Mouse (Mus musculus) testis, adult 2 months (tissue): Measurements from ENCODE around the gene Foxp1. TPM values are rescaled to one million over a fixed set of nuclear protein-coding genes. Genes with fewer than 3 reads are reported as not detected.

ENCODE experiments used
- H3K27ac ChIP-seq: fragments of 200-500 bp; 2 replicates; pipeline ENCODE4 v1.5.1; 2012; ENCODE audit warnings: low read depth, low read length; ENCODE audit not compliant: control insufficient read depth, insufficient read depth
- H3K27me3 ChIP-seq: fragments of 200-500 bp; 2 replicates; pipeline ENCODE4 v1.6.1; 2012; ENCODE audit warnings: mild to moderate bottlenecking, low read length, moderate library complexity; ENCODE audit not compliant: control insufficient read depth, insufficient read depth
- H3K36me3 ChIP-seq: fragments of 200-500 bp; 2 replicates; pipeline ENCODE4 v1.6.1; 2012; ENCODE audit warnings: mild to moderate bottlenecking, low read length; ENCODE audit not compliant: control insufficient read depth, insufficient read depth
- H3K4me1 ChIP-seq: fragments of 200-500 bp; 2 replicates; pipeline ENCODE4 v1.6.1; 2012; ENCODE audit warnings: low read length; ENCODE audit not compliant: control insufficient read depth, insufficient read depth
- H3K4me3 ChIP-seq: fragments of 200-500 bp; 2 replicates; pipeline ENCODE4 v1.5.1; 2012; ENCODE audit warnings: low read depth, mild to moderate bottlenecking, low read length, moderate library complexity, mixed read lengths; ENCODE audit not compliant: control insufficient read depth
- CTCF ChIP-seq: fragments of 200-500 bp; IDR thresholded peaks from 2 replicates; pipeline ENCODE4 v1.5.1; 2012; ENCODE audit warnings: low read depth, mild to moderate bottlenecking, inconsistent platforms, low read length, moderate library complexity; ENCODE audit not compliant: control insufficient read depth, insufficient read depth, insufficient replicate concordance
- POLR2A ChIP-seq: fragments of 200-500 bp; IDR thresholded peaks from 2 replicates; pipeline ENCODE4 v1.6.1; 2012; ENCODE audit warnings: low read depth, mild to moderate bottlenecking, inconsistent platforms, low read length, moderate library complexity; ENCODE audit not compliant: control insufficient read depth
- polyA plus RNA-seq: library from polyadenylated mRNA; depleted of rRNA; stranded (reverse); fragments of >200 nt; gene quantifications from 2 replicates; pipeline ENCODE4 v1.2.3, GENCODE M21; 2012

The Foxp1 gene
- polyA plus RNA-seq, 1 experiment = 34.8 TPM

- no peak overlapping the region for H3K27ac ChIP-seq
- TF ChIP-seq CTCF (no peak), POLR2A (no peak)
- no peaks in the 10 kb centered on the region for H3K36me3 ChIP-seq
- no peaks in the 10 kb centered on the region for H3K4me1 ChIP-seq
- H3K27me3 ChIP-seq = no peaks in the 10 kb centered on the region
- H3K4me3 ChIP-seq = no peak overlapping the region
Observed at GRCm38 (mm10) chr6:99251924-99252323, 270.6 kb downstream of the Foxp1 start.

- Histone ChIP-seq H3K4me1 (no peaks in the 10 kb centered on the region), H3K27ac (no peak overlapping the region), H3K36me3 (no peaks in the 10 kb centered on the region), H3K4me3 (no peak overlapping the region), H3K27me3 (no peaks in the 10 kb centered on the region)
- TF ChIP-seq CTCF (no peak), POLR2A (no peak)
Observed at GRCm38 (mm10) chr6:99251222-99251621, 271.3 kb downstream of the Foxp1 start.

- H3K4me3 ChIP-seq = no peak overlapping the region
- no peaks in the 10 kb centered on the region for H3K27me3 ChIP-seq
- no peaks in the 10 kb centered on the region for H3K4me1 ChIP-seq
- TF ChIP-seq POLR2A = no peak
- TF ChIP-seq CTCF = no peak
- H3K36me3 ChIP-seq = no peaks in the 10 kb centered on the region
- H3K27ac ChIP-seq = no peak overlapping the region
Observed at GRCm38 (mm10) chr6:99249496-99250030, 273.0 kb downstream of the Foxp1 start.

GRCm38 (mm10) chr6:99248396-99248795, 274.1 kb downstream of the Foxp1 start:
- Histone ChIP-seq H3K27ac (no peak overlapping the region), H3K4me1 (no peaks in the 10 kb centered on the region), H3K36me3 (no peaks in the 10 kb centered on the region), H3K27me3 (no peaks in the 10 kb centered on the region), H3K4me3 (no peak overlapping the region)
- TF ChIP-seq CTCF (no peak), POLR2A (no peak)

- Histone ChIP-seq H3K27me3 (no peaks in the 10 kb centered on the region), H3K4me1 (no peaks in the 10 kb centered on the region), H3K27ac (no peak overlapping the region), H3K36me3 (no peaks in the 10 kb centered on the region), H3K4me3 (no peak overlapping the region)
- TF ChIP-seq POLR2A = no peak
- TF ChIP-seq CTCF = no peak
Observed at GRCm38 (mm10) chr6:99241625-99242395, 280.7 kb downstream of the Foxp1 start.

GRCm38 (mm10) chr6:99240764-99241163, 281.8 kb downstream of the Foxp1 start:
- TF ChIP-seq CTCF (no peak), POLR2A (no peak)
- H3K27me3 ChIP-seq = no peaks in the 10 kb centered on the region
- no peaks in the 10 kb centered on the region for H3K36me3 ChIP-seq
- no peak overlapping the region for H3K4me3 ChIP-seq
- no peaks in the 10 kb centered on the region for H3K4me1 ChIP-seq
- H3K27ac ChIP-seq = no peak overlapping the region

- Histone ChIP-seq H3K4me3 (no peak overlapping the region), H3K4me1 (no peaks in the 10 kb centered on the region), H3K27ac (no peak overlapping the region), H3K27me3 (no peaks in the 10 kb centered on the region), H3K36me3 (no peaks in the 10 kb centered on the region)
- TF ChIP-seq POLR2A (no peak), CTCF (no peak)
Observed at GRCm38 (mm10) chr6:99235588-99235987, 286.9 kb downstream of the Foxp1 start.

GRCm38 (mm10) chr6:99233411-99233810, 289.1 kb downstream of the Foxp1 start:
- Histone ChIP-seq H3K4me1 (no peaks in the 10 kb centered on the region), H3K36me3 (no peaks in the 10 kb centered on the region), H3K4me3 (no peak overlapping the region), H3K27ac (no peak overlapping the region), H3K27me3 (no peaks in the 10 kb centered on the region)
- TF ChIP-seq POLR2A (no peak), CTCF (no peak)
